Mouse (Mus musculus): ENCODE measurements around the gene Adh4.

DNA sequence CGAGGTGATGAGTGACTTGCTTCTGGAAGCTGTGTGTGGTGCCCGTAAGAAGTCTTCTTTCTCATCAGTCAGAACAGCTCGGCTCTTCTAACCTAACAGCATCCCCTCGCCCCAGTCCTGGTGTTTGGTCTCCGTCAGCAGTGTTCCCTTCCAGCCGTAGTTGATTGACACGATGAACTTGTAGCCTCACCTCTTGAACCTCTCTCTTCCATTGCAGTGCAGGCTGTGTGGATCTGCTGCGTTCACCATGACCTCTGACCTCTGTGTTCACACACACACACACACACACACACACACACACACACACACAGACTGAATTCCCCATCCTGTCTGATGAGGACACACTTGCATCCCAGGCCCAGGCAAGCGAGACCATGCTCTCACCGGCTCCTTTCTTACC, 36.9 kb downstream of the Adh4 start:
- TF ChIP-seq CTCF (IDR thresholded peaks at IDR 0.05; ENCODE audit: low read depth, low read length) (no peak), GATA1 (IDR thresholded peaks at IDR 0.05; ENCODE audit: borderline replicate concordance, low read length) (no peak), TAL1 (conservative IDR thresholded peaks at IDR 0.05; ENCODE audit: low read depth, low read length) (no peak)
